Mouse (Mus musculus): Measurements from ENCODE around the gene Fli1.
A peak's percentile ranks its signal among the peaks of the same experiment; 100 is the strongest.

Gene Fli1

DNA sequence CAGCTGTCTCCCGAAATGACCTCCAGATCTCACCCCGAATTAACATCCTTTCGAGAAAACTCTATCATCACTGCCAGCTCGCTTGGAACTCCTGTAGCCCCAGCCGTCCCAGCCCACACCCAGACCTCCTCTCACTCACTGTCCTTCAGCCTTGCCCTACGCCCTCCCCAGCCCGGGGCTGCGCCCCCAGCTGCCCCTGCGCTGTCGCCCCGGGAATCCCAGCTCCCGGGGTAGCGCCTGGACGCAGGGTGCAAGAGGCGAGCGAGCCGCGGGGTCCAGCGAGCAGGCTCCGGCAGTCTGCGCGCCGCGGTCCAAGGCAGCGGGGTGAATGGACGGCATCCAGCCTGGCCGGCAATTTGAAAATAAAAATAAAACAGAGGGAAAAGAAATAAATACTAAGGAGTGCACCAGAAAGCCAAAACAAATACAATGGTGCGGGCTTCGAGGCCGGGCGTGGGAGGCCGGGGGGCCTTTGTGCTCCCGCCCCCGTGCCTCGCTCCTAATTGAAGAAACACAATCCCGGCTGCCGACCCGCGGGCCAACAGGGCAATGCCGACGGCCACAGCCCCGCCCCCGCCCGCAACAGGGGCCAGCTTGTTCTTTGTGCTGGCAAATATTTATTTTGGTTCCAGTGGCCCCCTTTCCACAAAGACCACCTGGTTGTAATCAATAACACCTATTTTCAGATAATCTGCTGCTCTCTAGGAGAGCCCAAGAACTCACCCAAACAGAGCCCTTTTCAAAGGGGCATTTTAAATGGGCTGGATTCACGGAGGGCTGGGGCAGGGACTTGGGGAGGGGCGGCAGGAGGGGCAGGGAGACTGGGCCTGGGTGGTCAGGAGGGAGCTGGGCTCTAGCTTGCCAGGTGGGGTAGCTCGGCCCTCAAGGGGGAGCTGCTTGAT is 133.3 kb downstream of the Fli1 start:
- DNase-seq (ENCODE audit: low read depth, low spot score) = no peak

- no peak for DNase-seq (ENCODE audit: low read depth, low spot score)
These were observed 134.0 kb downstream of the Fli1 start for GRCm38 (mm10) chr9:32408730-32409059.

DNA sequence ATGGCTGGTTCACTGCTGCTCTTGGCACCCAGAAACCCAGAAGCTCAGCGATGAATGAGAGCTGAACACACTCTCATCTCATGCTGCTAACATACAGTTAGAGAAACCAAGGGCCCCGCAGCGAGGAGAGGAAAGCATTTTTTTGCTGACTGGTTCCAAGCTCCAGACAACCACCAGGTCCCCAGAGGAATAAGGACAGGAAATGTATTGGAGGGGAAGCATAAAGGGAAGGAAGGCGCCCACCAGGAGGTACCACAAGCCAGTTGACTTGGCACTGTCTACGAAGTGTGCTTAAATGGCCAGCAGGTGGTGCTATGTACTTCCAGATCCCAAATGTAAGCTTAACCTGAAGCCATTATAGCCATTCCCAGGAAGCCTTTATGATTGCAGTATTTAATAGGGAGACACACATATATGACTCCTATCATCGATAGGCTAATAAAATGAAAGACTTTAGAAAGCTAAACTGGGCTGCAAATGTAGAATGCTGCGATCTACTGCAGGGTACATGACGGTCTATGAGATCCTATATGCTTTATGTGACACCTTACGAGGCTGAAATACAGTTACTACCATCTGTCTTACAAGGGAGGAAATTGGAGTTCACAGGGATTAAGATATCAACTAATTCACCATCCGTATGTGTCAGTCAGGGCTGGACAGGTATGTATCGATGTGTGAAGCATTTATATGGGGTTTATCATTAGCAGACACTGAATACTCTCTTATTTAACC is 137.3 kb downstream of the Fli1 start:
- DNase-seq (ENCODE audit: low read depth, low spot score) = peak; percentile 81

DNA sequence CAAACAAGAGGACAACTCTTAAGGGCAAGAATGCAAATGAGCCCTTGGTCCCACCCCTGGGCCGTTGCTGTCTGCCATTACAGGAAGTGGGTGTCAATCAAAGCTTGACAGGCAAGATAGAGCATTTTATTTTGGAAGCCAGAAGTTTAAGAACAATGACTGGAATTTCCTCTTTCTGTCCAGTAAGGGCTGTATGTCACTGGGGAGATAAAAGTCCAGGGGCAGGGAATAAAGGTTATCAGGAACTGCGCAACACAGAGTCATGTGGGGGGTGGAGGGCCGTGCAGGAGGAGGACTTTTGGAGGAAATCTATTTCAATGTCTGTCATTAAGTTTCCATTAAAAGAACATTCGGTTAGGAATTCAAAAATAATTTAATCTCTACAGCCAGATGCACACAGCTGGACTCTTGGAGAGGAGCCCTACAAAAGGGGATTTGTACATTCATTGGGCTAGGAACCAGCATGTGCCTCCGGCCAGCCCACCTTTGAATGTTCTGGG is 141.9 kb downstream of the Fli1 start:
- no peak for DNase-seq (ENCODE audit: low read depth, low spot score)

- no peak for DNase-seq (ENCODE audit: low read depth, low spot score)
These were observed 142.4 kb downstream of the Fli1 start for GRCm38 (mm10) chr9:32400212-32400611.

GRCm38 (mm10) chr9:32394761-32395161 is 147.9 kb downstream of the Fli1 start:
- DNase-seq (ENCODE audit: low read depth, low spot score) = no peak

DNA sequence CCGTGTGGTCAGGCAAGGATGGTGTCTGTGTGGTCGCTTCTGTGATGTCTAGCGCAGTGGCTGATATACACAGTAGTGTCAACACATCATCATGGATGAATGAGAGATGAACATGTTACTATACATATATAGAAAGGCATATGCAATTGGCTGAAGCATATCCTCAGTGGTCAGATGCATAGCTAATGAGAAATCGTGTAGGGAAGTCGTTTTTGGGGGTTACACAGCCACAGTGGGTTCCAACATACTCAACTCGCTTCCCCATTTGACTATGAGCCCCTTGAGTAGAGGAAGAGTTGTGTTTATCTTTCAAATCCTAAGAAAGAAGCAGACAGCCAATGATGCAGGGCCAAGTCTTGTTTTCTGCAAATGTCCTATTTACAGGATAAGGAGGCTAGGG is 149.9 kb downstream of the Fli1 start:
- no peak for DNase-seq (ENCODE audit: low read depth, low spot score)

- peak; percentile 84 for DNase-seq (ENCODE audit: low read depth, low spot score)
These were observed 151.0 kb downstream of the Fli1 start for GRCm38 (mm10) chr9:32391701-32392100.

GRCm38 (mm10) chr9:32391092-32391491 is 151.6 kb downstream of the Fli1 start:
- no peak for DNase-seq (ENCODE audit: low read depth, low spot score)

DNA sequence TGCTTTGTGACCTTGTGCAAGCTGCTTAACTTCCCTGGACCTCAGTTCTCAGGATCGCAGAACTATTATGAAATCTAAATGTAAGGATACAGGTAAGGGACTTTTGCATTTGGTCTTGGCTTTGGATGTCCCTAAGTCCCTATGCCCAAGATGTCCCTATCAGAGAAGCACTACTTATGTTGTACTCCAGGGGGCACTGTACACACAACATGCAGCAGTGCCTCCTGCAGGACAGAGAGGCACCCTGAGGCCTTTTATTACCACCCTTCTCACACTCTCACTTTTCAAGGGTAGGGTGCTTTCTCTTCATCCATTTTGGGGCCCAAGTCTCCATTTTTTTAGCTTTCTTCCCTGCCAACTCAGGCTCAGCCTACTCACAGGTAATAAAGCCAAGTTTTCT is 154.5 kb downstream of the Fli1 start:
- DNase-seq (ENCODE audit: low read depth, low spot score) = no peak

DNA sequence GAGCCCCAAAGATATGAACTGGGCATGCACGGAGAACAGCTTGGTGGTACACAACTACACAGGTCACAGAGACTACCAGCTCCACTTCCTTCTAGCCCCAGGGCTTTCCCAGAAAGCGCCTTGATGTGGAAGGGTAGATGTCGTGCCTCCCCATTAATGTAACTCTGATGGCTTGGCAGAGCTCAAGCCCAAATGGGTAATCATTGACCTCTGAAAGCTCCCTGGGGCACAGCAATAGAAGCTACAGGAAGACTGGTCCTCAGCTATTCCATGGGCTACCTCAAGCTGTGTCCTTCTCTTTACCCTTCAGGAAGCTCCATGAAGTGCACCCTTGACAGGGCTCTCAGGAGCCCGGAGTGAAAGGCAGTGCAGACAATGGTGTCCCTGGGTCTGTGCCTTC is 157.8 kb downstream of the Fli1 start:
- DNase-seq (ENCODE audit: low read depth, low spot score) = no peak

DNA sequence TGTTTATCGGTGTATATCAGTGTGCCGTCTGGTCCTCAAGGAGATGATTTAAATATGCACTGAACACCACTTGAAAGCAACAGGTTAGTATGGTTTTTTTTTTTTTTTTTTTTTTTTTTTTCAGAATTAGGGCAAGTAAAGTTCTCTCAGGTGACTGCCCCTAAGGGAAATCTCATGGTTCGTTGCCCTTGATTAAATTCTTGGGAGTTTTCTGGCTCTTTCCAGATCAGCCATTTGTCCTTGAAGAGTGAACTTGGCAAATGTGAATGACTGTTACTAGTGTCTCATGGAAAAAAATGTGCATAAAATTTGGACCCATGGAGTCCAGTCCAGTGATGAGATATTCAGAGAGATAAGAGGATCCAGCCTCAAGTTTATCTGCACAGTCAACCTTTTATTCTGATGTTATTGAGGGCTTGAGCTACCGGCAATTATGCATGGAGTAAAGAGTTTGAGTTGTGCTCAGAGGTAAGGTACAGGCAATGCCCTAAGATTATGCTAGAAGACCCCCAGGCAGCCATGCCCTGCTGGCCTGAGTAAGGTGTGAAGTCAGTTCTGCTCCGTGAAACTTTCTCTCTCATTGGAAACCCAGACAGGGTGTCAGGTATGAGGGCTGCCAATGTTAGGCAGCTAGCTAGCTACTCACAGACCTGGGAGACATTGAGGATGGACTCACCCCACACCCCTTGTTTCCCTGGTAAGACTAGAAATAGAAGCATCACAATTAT is 165.6 kb downstream of the Fli1 start:
- no peak for DNase-seq (ENCODE audit: low read depth, low spot score)

GRCm38 (mm10) chr9:32376031-32376430 is 166.6 kb downstream of the Fli1 start:
- DNase-seq (ENCODE audit: low read depth, low spot score) = peak; percentile 5

GRCm38 (mm10) chr9:32373656-32374055 is 169.0 kb downstream of the Fli1 start:
- no peak for DNase-seq (ENCODE audit: low read depth, low spot score)
